Mouse (Mus musculus): Measurements from ENCODE around the gene Coq3.

- TF ChIP-seq EP300 (optimal IDR thresholded peaks at IDR 0.05) = no peak
- TF ChIP-seq CTCF (IDR thresholded peaks at IDR 0.05; ENCODE audit: low read depth) = no peak
Measured at GRCm38 (mm10) chr4:21885831-21886230, 6.4 kb downstream of the Coq3 start.

Data from stomach, postnatal 0 days (tissue).